Mouse (Mus musculus) CD4-positive, CD25-positive, alpha-beta regulatory T cell (primary cell): ENCODE results near the gene Olfr1370. TPM values are rescaled to one million over a fixed set of nuclear protein-coding genes. Genes with fewer than 3 reads are reported as not detected.

Experiments
- polyA plus RNA-seq: library from polyadenylated mRNA; unstranded; fragments of 100-300 nt; shearing (Covaris generic); gene quantifications from one replicate; pipeline ENCODE4 v1.2.1, GENCODE M21; 2017

Gene Olfr1370
- not detected for polyA plus RNA-seq

DNA sequence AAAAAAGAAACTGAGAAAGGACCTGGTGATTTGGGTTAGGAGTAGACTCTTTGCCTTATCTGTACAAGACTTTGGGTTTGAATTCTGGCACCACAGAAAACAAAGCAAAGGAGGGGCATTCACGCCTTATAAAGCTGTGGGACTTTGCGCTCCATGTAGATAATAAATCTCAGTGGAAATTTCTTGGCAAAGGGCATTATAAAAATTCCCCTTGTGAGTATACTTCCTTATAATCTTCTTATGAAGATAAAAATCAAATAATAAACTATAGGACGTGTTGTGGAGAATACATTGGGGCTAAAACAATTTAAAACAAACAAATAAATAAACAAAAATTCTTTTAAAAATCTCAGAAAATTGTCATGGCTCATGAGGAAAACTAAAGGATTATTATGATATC, at the start of gene Olfr1370:
Olfr1370 (minus strand) TSS at position 101 of the 400 bp plus-strand sequence.

DNA sequence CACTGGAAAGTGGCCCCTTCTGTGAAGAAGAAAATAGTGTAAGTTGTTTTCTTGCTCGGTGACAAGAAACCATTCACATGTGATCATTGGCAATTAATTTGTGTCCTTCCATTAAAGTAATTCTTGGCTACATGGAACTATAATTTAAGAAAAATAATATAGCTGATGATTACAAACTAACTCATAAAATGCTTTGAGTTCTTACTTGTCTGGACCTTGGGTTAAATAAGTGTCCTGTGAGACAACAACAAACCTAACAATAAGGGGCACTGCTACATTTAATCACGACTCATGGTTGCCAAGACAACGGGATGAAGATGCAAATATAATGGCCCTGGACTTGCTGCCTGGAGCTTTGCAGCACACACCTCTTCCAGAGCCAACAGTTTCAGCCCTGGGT, 36.4 kb upstream of the Olfr1370 start, which contains the start of gene Olfr1369-ps1:
Olfr1369-ps1 (plus strand) TSS at position 301 of the 400 bp plus-strand sequence.

Other genes starting within 250 kb of the Olfr1370 start
- gene Olfr1369-ps1, start 36.5 kb upstream of the Olfr1370 start, polyA plus RNA-seq = not detected
- gene Olfr263, start 54.7 kb upstream of the Olfr1370 start, polyA plus RNA-seq = not detected
- not detected for gene Olfr1368, start 70.9 kb upstream of the Olfr1370 start, polyA plus RNA-seq
- gene Trim27, start 104.5 kb upstream of the Olfr1370 start, polyA plus RNA-seq = 143 TPM
- gene Gpx5, start 217.8 kb upstream of the Olfr1370 start, polyA plus RNA-seq = not detected
- not detected for gene Gpx6, start 237.2 kb upstream of the Olfr1370 start, polyA plus RNA-seq